Mouse (Mus musculus) G1E-ER4 (cell line): ENCODE results near the gene Sorl1. TPM values are rescaled to one million over a fixed set of nuclear protein-coding genes. Genes with fewer than 3 reads are reported as not detected.

Experiments
- GATA1 ChIP-seq: IDR thresholded peaks from one replicate; pipeline ENCODE4 v1.8.0; 2012; ENCODE audit warnings: low read length, inconsistent platforms
- polyA plus RNA-seq: library from polyadenylated mRNA; stranded (reverse); fragments of >175 nt; gene quantifications from 2 replicates; pipeline ENCODE4 v1.2.3, GENCODE M21; 2012

Gene Sorl1
- polyA plus RNA-seq, 1 experiment: not detected

- no peak for TF ChIP-seq GATA1
Observed at GRCm38 (mm10) chr9:41978366-41978765, 145.7 kb downstream of the Sorl1 start.

- TF ChIP-seq GATA1: no peak
Observed at GRCm38 (mm10) chr9:41975968-41976367, 148.1 kb downstream of the Sorl1 start.

GRCm38 (mm10) chr9:41974661-41975060 lies 149.4 kb downstream of the Sorl1 start:
- TF ChIP-seq GATA1: no peak

GRCm38 (mm10) chr9:41973775-41974657 lies 150.1 kb downstream of the Sorl1 start:
- TF ChIP-seq GATA1: no peak

GRCm38 (mm10) chr9:41969961-41970360 lies 154.1 kb downstream of the Sorl1 start:
- TF ChIP-seq GATA1: no peak

GRCm38 (mm10) chr9:41968673-41969460 lies 155.2 kb downstream of the Sorl1 start:
- TF ChIP-seq GATA1: no peak

- TF ChIP-seq GATA1: no peak
Observed at GRCm38 (mm10) chr9:41961274-41961673, 162.8 kb downstream of the Sorl1 start.

GRCm38 (mm10) chr9:41958282-41958681 lies 165.8 kb downstream of the Sorl1 start:
- TF ChIP-seq GATA1: no peak

- TF ChIP-seq GATA1: no peak
Observed at GRCm38 (mm10) chr9:41953486-41953885, 170.6 kb downstream of the Sorl1 start.

GRCm38 (mm10) chr9:41952650-41953204 lies 171.4 kb downstream of the Sorl1 start:
- no peak for TF ChIP-seq GATA1

- no peak for TF ChIP-seq GATA1
Observed at GRCm38 (mm10) chr9:41951472-41952129, 172.5 kb downstream of the Sorl1 start.

- TF ChIP-seq GATA1: no peak
Observed at GRCm38 (mm10) chr9:41950991-41951451, 173.1 kb downstream of the Sorl1 start.

GRCm38 (mm10) chr9:41950109-41950990 lies 173.7 kb downstream of the Sorl1 start:
- TF ChIP-seq GATA1: no peak

GRCm38 (mm10) chr9:41949476-41949875 lies 174.6 kb downstream of the Sorl1 start:
- TF ChIP-seq GATA1: no peak
